Mouse (Mus musculus): Measurements from ENCODE around the gene Phf1. TPM values are rescaled to one million over a fixed set of nuclear protein-coding genes. Genes with fewer than 3 reads are reported as not detected.

The Phf1 gene
- polyA plus RNA-seq, 1 experiment from 2014 or later, result 4.7 TPM

GRCm38 (mm10) chr17:26936921-26937695 is 4.3 kb downstream of the Phf1 start:
- peaks cover 71% of the 10 kb centered on the region for H3K4me1 ChIP-seq
- no peaks in the 10 kb centered on the region for H3K9me3 ChIP-seq
- peak overlapping the region; percentile 77 for H3K4me3 ChIP-seq
- H3K27ac ChIP-seq (replicated peaks), result no peak overlapping the region; the same call in 1 of the 2 replicates
- no peaks in the 10 kb centered on the region for H3K27me3 ChIP-seq (replicated peaks; ENCODE audit: low read depth, poor library complexity, severe bottlenecking)
- DNase-seq (ENCODE audit: low spot score), result no peak
- 88% methylated on average over 15 of the region's 15 CpGs for WGBS
- peaks cover 38% of the 10 kb centered on the region for H3K36me3 ChIP-seq (replicated peaks)

- 63% methylated on average over 16 of the region's 16 CpGs for WGBS
- no peak for DNase-seq (ENCODE audit: low spot score)
- no peaks in the 10 kb centered on the region for H3K27me3 ChIP-seq (replicated peaks; ENCODE audit: low read depth, poor library complexity, severe bottlenecking)
- H3K4me1 ChIP-seq, result peaks cover 74% of the 10 kb centered on the region
- H3K4me3 ChIP-seq, result peak overlapping the region; percentile 77
- H3K36me3 ChIP-seq (replicated peaks), result peaks cover 38% of the 10 kb centered on the region
- peak overlapping the region; percentile 92 for H3K27ac ChIP-seq (replicated peaks)
- H3K9me3 ChIP-seq, result no peaks in the 10 kb centered on the region
These were observed 5.2 kb downstream of the Phf1 start for GRCm38 (mm10) chr17:26937883-26938695.

- H3K9me3 ChIP-seq, result no peaks in the 10 kb centered on the region
- DNase-seq (ENCODE audit: low spot score), result no peak
- H3K4me3 ChIP-seq, result peak overlapping the region; percentile 77
- 0% methylated on average over 22 of the region's 22 CpGs for WGBS
- peaks cover 68% of the 10 kb centered on the region for H3K4me1 ChIP-seq
- no peaks in the 10 kb centered on the region for H3K27me3 ChIP-seq (replicated peaks; ENCODE audit: low read depth, poor library complexity, severe bottlenecking)
- peak overlapping the region; percentile 92 for H3K27ac ChIP-seq (replicated peaks)
- peaks cover 38% of the 10 kb centered on the region for H3K36me3 ChIP-seq (replicated peaks)
These were observed 5.9 kb downstream of the Phf1 start for GRCm38 (mm10) chr17:26938731-26939130.

- Histone ChIP-seq H3K27ac (replicated peaks) (peak within 1 kb of the TSS; percentile 92), H3K27me3 (replicated peaks; ENCODE audit: low read depth, poor library complexity, severe bottlenecking) (0 out of 2 replicates have a peak, but pooled peaks cover 2% of the 10 kb centered on the region), H3K4me3 (peak within 1 kb of the TSS; percentile 77), H3K4me1 (peaks cover 63% of the 10 kb centered on the region), H3K9me3 (no peaks in the 10 kb centered on the region), H3K36me3 (replicated peaks) (peaks cover 35% of the 10 kb centered on the region)
- peak; percentile 100 for DNase-seq (ENCODE audit: low spot score)
- WGBS, result under 1% methylated on average over 70 of the region's 70 CpGs
These were observed 6.5 kb downstream of the Phf1 start, which contains the start of gene Cuta for GRCm38 (mm10) chr17:26939178-26939972. Cuta (minus strand) TSS chr17:26939569.

GRCm38 (mm10) chr17:26939973-26940300 is 7.1 kb downstream of the Phf1 start:
- Histone ChIP-seq H3K4me3 (peak overlapping the region; percentile 77), H3K4me1 (peaks cover 66% of the 10 kb centered on the region)
- no peak for DNase-seq (ENCODE audit: low spot score)

GRCm38 (mm10) chr17:26941031-26941789 is 8.4 kb downstream of the Phf1 start, which contains the start of gene Syngap1:
Syngap1 (plus strand) TSS chr17:26941253.
- Histone ChIP-seq H3K36me3 (replicated peaks) (peaks cover 21% of the 10 kb centered on the region), H3K4me1 (peaks cover 77% of the 10 kb centered on the region), H3K27me3 (replicated peaks; ENCODE audit: low read depth, poor library complexity, severe bottlenecking) (peaks cover 17% of the 10 kb centered on the region; the same call in 1 of the 2 replicates), H3K4me3 (peak within 1 kb of the TSS; percentile 77), H3K9me3 (no peaks in the 10 kb centered on the region), H3K27ac (replicated peaks) (peak within 1 kb of the TSS; percentile 96)
- 1% methylated on average over 22 of the region's 24 CpGs for WGBS
- peak; percentile 75 for DNase-seq (ENCODE audit: low spot score)

More at GRCm38 (mm10) chr17:26939973-26940300, 7.1 kb downstream of the Phf1 start:
- WGBS, result 2% methylated on average over 3 of the region's 3 CpGs
- peak overlapping the region; percentile 92 for H3K27ac ChIP-seq (replicated peaks)
- peaks cover 34% of the 10 kb centered on the region for H3K36me3 ChIP-seq (replicated peaks)
- H3K27me3 ChIP-seq (replicated peaks; ENCODE audit: low read depth, poor library complexity, severe bottlenecking), result 0 out of 2 replicates have a peak, but pooled peaks cover 6% of the 10 kb centered on the region
- H3K9me3 ChIP-seq, result no peaks in the 10 kb centered on the region

- no peaks in the 10 kb centered on the region for H3K9me3 ChIP-seq
- peak overlapping the region; percentile 71 for H3K4me3 ChIP-seq
- peak overlapping the region; percentile 96 for H3K27ac ChIP-seq (replicated peaks)
- peaks cover 77% of the 10 kb centered on the region for H3K4me1 ChIP-seq
- 8% methylated on average over 4 of the region's 4 CpGs for WGBS
- peaks cover 18% of the 10 kb centered on the region for H3K27me3 ChIP-seq (replicated peaks; ENCODE audit: low read depth, poor library complexity, severe bottlenecking)
- DNase-seq (ENCODE audit: low spot score), result no peak
- H3K36me3 ChIP-seq (replicated peaks), result peaks cover 13% of the 10 kb centered on the region
These were observed 9.2 kb downstream of the Phf1 start for GRCm38 (mm10) chr17:26941841-26942570.

GRCm38 (mm10) chr17:26945824-26946495 is 13.1 kb downstream of the Phf1 start:
- Histone ChIP-seq H3K4me1 (peaks cover 81% of the 10 kb centered on the region), H3K9me3 (no peaks in the 10 kb centered on the region), H3K4me3 (peak overlapping the region; percentile 66), H3K36me3 (replicated peaks) (peaks cover 7% of the 10 kb centered on the region), H3K27ac (replicated peaks) (peak overlapping the region; percentile 84), H3K27me3 (replicated peaks; ENCODE audit: low read depth, poor library complexity, severe bottlenecking) (peaks cover 27% of the 10 kb centered on the region)
- WGBS, result 26% methylated on average over 13 of the region's 13 CpGs
- no peak for DNase-seq (ENCODE audit: low spot score)

GRCm38 (mm10) chr17:26946567-26946966 is 13.7 kb downstream of the Phf1 start:
- Histone ChIP-seq H3K4me3 (peak overlapping the region; percentile 66), H3K9me3 (no peaks in the 10 kb centered on the region), H3K27ac (replicated peaks) (peak overlapping the region; percentile 84), H3K4me1 (peaks cover 81% of the 10 kb centered on the region), H3K36me3 (replicated peaks) (peaks cover 7% of the 10 kb centered on the region), H3K27me3 (replicated peaks; ENCODE audit: low read depth, poor library complexity, severe bottlenecking) (peaks cover 27% of the 10 kb centered on the region)
- DNase-seq (ENCODE audit: low spot score), result peak; percentile 77
- WGBS, result under 1% methylated on average over 37 of the region's 37 CpGs

- 45% methylated on average over 12 of the region's 12 CpGs for WGBS
- DNase-seq (ENCODE audit: low spot score), result no peak
- Histone ChIP-seq H3K4me1 (peaks cover 81% of the 10 kb centered on the region), H3K36me3 (replicated peaks) (peaks cover 7% of the 10 kb centered on the region), H3K27ac (replicated peaks) (peak overlapping the region; percentile 84), H3K9me3 (no peaks in the 10 kb centered on the region), H3K27me3 (replicated peaks; ENCODE audit: low read depth, poor library complexity, severe bottlenecking) (peaks cover 31% of the 10 kb centered on the region), H3K4me3 (peak overlapping the region; percentile 66)
These were observed 14.6 kb downstream of the Phf1 start for GRCm38 (mm10) chr17:26947231-26948100.

Data from embryonic facial prominence, embryonic 10.5 days (tissue).